Mouse (Mus musculus): ENCODE data around the gene Klhl22. TPM values are rescaled to one million over a fixed set of nuclear protein-coding genes. Genes with fewer than 3 reads are reported as not detected.
A peak's percentile ranks its signal among the peaks of the same experiment; 100 is the strongest.

Klhl22 gene
- total and polyA plus RNA-seq, 2 experiments from 2014 or later, result 79.3 to 156 TPM

- H3K27ac ChIP-seq (ENCODE audit: low read depth, low read length), result no peak overlapping the region
- 9% methylated on average over 25 of the region's 45 CpGs for WGBS
- no peaks in the 10 kb centered on the region for H3K9me3 ChIP-seq (ENCODE audit: low read length)
- no peaks in the 10 kb centered on the region for H3K36me3 ChIP-seq (ENCODE audit: insufficient read depth, low read length)
- H3K4me3 ChIP-seq (ENCODE audit: low read depth, low read length), result peak overlapping the region; percentile 22; the same call in 1 of the 2 replicates
- ATAC-seq (ENCODE audit: low FRiP score) (no peak), DNase-seq (ENCODE audit: low spot score) (no peak)
- H3K9ac ChIP-seq (replicated peaks; ENCODE audit: low read length, poor library complexity, severe bottlenecking), result no peak overlapping the region
- TF ChIP-seq CTCF (IDR thresholded peaks at IDR 0.05), result no peak
- H3K27me3 ChIP-seq (ENCODE audit: insufficient read depth, low read length), result peaks cover 71% of the 10 kb centered on the region
- peak overlapping the region; percentile 97 for H3K4me2 ChIP-seq (ENCODE audit: low read depth, low read length, poor library complexity, severe bottlenecking)
- peaks cover 15% of the 10 kb centered on the region for H3K4me1 ChIP-seq (ENCODE audit: insufficient read depth, low read length)
Observed at GRCm38 (mm10) chr16:17798321-17799180, 39.1 kb downstream of the Klhl22 start.

- ATAC-seq (ENCODE audit: low FRiP score) (no peak), DNase-seq (ENCODE audit: low spot score) (no peak)
- no peak overlapping the region for H3K27ac ChIP-seq (ENCODE audit: low read depth, low read length)
- H3K4me3 ChIP-seq (ENCODE audit: low read depth, low read length), result no peak overlapping the region
- H3K9ac ChIP-seq (replicated peaks; ENCODE audit: low read length, poor library complexity, severe bottlenecking), result no peak overlapping the region
- no peak overlapping the region for H3K4me2 ChIP-seq (ENCODE audit: low read depth, low read length, poor library complexity, severe bottlenecking)
- H3K36me3 ChIP-seq (ENCODE audit: insufficient read depth, low read length), result no peaks in the 10 kb centered on the region
- peaks cover 81% of the 10 kb centered on the region for H3K27me3 ChIP-seq (ENCODE audit: insufficient read depth, low read length)
- H3K9me3 ChIP-seq (ENCODE audit: low read length), result no peaks in the 10 kb centered on the region
- TF ChIP-seq CTCF (IDR thresholded peaks at IDR 0.05), result no peak
- H3K4me1 ChIP-seq (ENCODE audit: insufficient read depth, low read length), result peaks cover 22% of the 10 kb centered on the region
Observed at GRCm38 (mm10) chr16:17799584-17799983, 40.2 kb downstream of the Klhl22 start.

GRCm38 (mm10) chr16:17801777-17802455, 42.5 kb downstream of the Klhl22 start:
- Histone ChIP-seq H3K27ac (ENCODE audit: low read depth, low read length) (no peak overlapping the region), H3K9me3 (ENCODE audit: low read length) (no peaks in the 10 kb centered on the region), H3K9ac (replicated peaks; ENCODE audit: low read length, poor library complexity, severe bottlenecking) (no peak overlapping the region), H3K4me1 (ENCODE audit: insufficient read depth, low read length) (peaks cover 30% of the 10 kb centered on the region), H3K4me2 (ENCODE audit: low read depth, low read length, poor library complexity, severe bottlenecking) (peak overlapping the region; percentile 75), H3K4me3 (ENCODE audit: low read depth, low read length) (peak overlapping the region; percentile 41; the same call in 1 of the 2 replicates), H3K27me3 (ENCODE audit: insufficient read depth, low read length) (peaks cover 78% of the 10 kb centered on the region), H3K36me3 (ENCODE audit: insufficient read depth, low read length) (no peaks in the 10 kb centered on the region)
- no peak for TF ChIP-seq CTCF (IDR thresholded peaks at IDR 0.05)
- DNase-seq (ENCODE audit: low spot score) (no peak), ATAC-seq (ENCODE audit: low FRiP score) (no peak)
- 4% methylated on average over 7 of the region's 7 CpGs for WGBS

GRCm38 (mm10) chr16:17802456-17802838, 43.0 kb downstream of the Klhl22 start:
- peaks cover 30% of the 10 kb centered on the region for H3K4me1 ChIP-seq (ENCODE audit: insufficient read depth, low read length)

GRCm38 (mm10) chr16:17802839-17803674, 43.6 kb downstream of the Klhl22 start:
- 3% methylated on average over 83 of the region's 83 CpGs for WGBS
- no peaks in the 10 kb centered on the region for H3K9me3 ChIP-seq (ENCODE audit: low read length)
- DNase-seq (ENCODE audit: low spot score), result peak; percentile 47
- no peaks in the 10 kb centered on the region for H3K36me3 ChIP-seq (ENCODE audit: insufficient read depth, low read length)
- H3K27ac ChIP-seq (ENCODE audit: low read depth, low read length), result no peak overlapping the region
- H3K9ac ChIP-seq (replicated peaks; ENCODE audit: low read length, poor library complexity, severe bottlenecking), result peak overlapping the region; percentile 54
- peaks cover 33% of the 10 kb centered on the region for H3K4me1 ChIP-seq (ENCODE audit: insufficient read depth, low read length)
- peaks cover 70% of the 10 kb centered on the region for H3K27me3 ChIP-seq (ENCODE audit: insufficient read depth, low read length)
- H3K4me3 ChIP-seq (ENCODE audit: low read depth, low read length), result peak overlapping the region; percentile 41
- peak; percentile 14 for TF ChIP-seq CTCF (IDR thresholded peaks at IDR 0.05)
- H3K4me2 ChIP-seq (ENCODE audit: low read depth, low read length, poor library complexity, severe bottlenecking), result peak overlapping the region; percentile 75
- peak; percentile 29; the same call in 1 of the 2 replicates for ATAC-seq (ENCODE audit: low FRiP score)

More at GRCm38 (mm10) chr16:17802456-17802838, 43.0 kb downstream of the Klhl22 start:
- Histone ChIP-seq H3K4me2 (ENCODE audit: low read depth, low read length, poor library complexity, severe bottlenecking) (peak overlapping the region; percentile 75), H3K9me3 (ENCODE audit: low read length) (no peaks in the 10 kb centered on the region), H3K27me3 (ENCODE audit: insufficient read depth, low read length) (peaks cover 74% of the 10 kb centered on the region), H3K36me3 (ENCODE audit: insufficient read depth, low read length) (no peaks in the 10 kb centered on the region), H3K27ac (ENCODE audit: low read depth, low read length) (no peak overlapping the region), H3K9ac (replicated peaks; ENCODE audit: low read length, poor library complexity, severe bottlenecking) (peak overlapping the region; percentile 54), H3K4me3 (ENCODE audit: low read depth, low read length) (peak overlapping the region; percentile 41)
- DNase-seq (ENCODE audit: low spot score) (no peak), ATAC-seq (ENCODE audit: low FRiP score) (0 out of 2 replicates have a peak, but pooled peaks have one; percentile 0)
- 3% methylated on average over 18 of the region's 18 CpGs for WGBS
- no peak for TF ChIP-seq CTCF (IDR thresholded peaks at IDR 0.05)

All from midbrain, postnatal 0 days (tissue).